Mouse (Mus musculus) right cerebral cortex, postnatal 36 days (tissue): ENCODE data around the gene Gm5862.
"Not testable (repeated sequence)": the region's sequence is repeated elsewhere in the genome, so short reads cannot be mapped to it uniquely, and the experiment has no call there.

Experiments used
- DNase-seq, 2 experiments: peaks; one replicate each; pipeline ENCODE4 v3.0.0; 2022; ENCODE audit warnings: low spot score in 2 of 2, mixed read lengths in 1 of 2

Gm5862 gene

DNA sequence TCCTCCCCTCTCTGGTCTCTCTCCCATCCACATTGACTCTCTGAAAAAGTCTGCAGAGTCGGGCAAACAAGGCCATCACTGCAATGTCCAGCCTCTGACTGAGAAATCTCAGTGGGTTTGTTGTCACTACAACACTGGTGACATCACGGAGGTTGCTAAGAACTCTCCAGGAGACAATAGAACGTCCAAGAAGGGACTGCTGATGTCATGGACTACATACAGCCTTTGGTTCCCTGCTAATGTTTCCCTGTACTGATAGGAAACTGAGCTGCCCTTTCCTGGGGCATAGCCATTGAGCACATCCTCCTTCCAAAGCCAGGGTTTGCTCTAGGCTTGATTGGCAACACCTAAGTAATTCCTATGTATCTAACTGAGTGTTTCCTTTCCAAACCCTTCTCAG, at the start of gene Gm5862:
Gene Gm5862 (minus strand): TSS at position 101 of the 400 bp plus-strand sequence.
- not testable (repeated sequence) for DNase-seq

DNA sequence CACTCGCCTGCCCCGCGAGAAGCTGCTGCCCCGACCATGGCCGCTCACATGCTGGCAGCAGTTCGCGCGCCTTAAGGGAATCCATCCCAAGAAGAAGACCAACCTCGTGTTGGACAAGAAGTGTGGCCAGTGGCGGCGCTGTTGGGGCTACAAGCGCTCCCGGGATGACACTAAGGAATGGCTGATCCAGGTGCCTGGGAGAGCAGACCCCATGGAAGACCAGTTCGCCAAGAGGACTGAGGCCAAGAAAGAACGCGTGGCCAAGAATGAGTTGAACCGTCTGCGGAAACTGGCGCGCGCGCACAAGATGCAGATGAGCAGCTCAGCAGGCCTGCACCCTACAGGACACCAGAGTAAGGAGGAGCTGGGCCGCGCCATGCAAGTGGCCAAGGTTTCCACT, 48.0 kb upstream of the Gm5862 start:
- no peak for DNase-seq

DNA sequence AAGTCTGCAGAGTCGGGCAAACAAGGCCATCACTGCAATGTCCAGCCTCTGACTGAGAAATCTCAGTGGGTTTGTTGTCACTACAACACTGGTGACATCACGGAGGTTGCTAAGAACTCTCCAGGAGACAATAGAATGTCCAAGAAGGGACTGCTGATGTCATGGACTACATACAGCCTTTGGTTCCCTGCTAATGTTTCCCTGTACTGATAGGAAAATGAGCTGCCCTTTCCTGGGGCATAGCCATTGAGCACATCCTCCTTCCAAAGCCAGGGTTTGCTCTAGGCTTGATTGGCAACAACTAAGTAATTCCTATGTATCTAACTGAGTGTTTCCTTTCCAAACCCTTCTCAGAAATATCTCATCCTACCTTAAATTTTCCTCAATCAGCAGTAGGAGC, 35.8 kb upstream of the Gm5862 start, which contains the start of gene Gm7347:
Gene Gm7347 (minus strand): TSS at position 101 of the 400 bp plus-strand sequence.
- DNase-seq: not testable (repeated sequence)

DNA sequence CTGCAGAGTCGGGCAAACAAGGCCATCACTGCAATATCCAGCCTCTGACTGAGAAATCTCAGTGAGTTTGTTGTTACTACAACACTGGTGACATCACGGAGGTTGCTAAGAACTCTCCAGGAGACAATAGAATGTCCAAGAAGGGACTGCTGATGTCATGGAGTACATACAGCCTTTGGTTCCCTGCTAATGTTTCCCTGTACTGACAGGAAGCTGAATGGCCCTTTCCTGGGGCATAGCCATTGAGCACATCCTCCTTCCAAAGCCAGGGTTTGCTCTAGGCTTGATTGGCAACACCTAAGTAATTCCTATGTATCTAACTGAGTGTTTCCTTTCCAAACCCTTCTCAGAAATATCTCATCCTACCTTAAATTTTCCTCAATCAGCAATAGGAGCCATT, 16.7 kb upstream of the Gm5862 start, which contains the start of gene Speer4a:
Gene Speer4a (minus strand): TSS at position 101 of the 400 bp plus-strand sequence.
- not testable (repeated sequence) for DNase-seq

DNA sequence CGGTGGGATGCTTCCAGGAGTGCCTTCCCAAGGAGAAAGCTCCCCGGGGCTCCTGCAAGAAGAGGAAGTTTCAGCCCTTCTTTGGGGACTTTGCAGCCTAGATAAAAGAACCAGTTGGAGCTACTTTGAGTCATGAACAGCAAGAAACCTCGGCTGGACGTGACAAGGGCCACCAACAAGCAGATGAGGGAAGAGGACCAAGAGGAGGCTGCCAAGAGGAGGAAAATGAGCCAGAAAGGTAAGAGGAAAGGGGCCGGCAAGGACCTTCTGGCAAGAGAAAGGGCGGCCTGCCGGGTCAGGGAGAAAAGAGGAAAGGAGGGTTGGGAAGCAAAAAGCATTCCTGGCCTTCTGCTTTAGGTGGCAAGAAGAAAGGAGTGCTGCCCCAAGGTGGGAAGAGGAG, 15.0 kb downstream of the Gm5862 start:
- DNase-seq: not testable (repeated sequence)

DNA sequence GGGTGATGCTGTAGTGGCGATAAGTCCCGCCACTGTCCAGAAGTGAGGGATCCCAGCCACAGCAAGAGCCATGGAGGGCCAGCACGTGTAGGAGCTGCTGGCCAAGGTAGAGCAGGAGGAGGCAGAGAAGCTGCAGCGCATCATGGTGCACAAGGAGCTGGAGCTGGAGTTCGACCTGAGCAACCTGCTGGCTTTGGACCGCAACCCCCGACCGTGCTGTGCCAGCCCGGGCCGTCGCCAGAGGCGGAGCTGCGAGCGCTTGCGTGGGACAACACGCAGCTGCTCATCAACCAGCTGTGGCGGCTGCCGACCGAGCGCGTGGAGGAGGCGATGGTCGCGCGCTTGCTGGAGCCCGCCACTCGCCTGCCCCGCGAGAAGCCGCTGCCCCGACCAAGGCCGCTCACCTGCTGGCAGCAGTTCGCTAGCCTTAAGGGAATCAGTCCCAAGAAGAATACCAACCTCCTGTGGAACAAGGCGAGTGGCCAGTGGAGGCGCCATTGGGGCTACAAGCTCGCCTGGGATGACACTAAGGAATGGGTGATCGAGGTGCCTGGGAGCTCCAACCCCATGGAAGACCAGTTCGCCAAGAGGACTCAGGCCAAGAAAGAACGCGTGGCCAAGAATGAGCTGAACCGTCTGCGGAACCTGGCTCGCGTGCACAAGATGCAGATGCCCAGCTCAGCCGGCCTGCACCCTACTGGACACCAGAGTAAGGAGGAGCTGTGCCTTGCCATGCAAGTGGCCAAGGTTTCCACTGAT, 15.6 kb downstream of the Gm5862 start:
- DNase-seq: peak; percentile 2 to 3

DNA sequence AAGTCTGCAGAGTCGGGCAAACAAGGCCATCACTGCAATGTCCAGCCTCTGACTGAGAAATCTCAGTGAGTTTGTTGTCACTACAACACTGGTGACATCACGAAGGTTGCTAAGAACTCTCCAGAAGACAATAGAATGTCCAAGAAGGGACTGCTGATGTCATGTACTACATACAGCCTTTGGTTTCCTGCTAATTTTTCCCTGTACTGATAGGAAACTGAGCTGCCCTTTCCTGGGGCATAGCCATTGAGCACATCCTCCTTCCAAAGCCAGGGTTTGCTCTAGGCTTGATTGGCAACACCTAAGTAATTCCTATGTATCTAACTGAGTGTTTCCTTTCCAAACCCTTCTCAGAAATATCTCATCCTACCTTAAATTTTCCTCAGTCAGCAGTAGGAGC, 18.0 kb downstream of the Gm5862 start, which contains the start of gene Gm1979:
Gene Gm1979 (minus strand): TSS at position 101 of the 400 bp plus-strand sequence.
- DNase-seq: not testable (repeated sequence)

DNA sequence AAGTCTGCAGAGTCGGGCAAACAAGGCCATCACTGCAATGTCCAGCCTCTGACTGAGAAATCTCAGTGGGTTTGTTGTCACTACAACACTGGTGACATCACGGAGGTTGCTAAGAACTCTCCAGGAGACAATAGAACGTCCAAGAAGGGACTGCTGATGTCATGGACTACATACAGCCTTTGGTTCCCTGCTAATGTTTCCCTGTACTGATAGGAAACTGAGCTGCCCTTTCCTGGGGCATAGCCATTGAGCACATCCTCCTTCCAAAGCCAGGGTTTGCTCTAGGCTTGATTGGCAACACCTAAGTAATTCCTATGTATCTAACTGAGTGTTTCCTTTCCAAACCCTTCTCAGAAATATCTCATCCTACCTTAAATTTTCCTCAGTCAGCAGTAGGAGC, 34.2 kb downstream of the Gm5862 start, which contains the start of gene Gm21698:
Gene Gm21698 (minus strand): TSS at position 101 of the 400 bp plus-strand sequence.
- not testable (repeated sequence) for DNase-seq

DNA sequence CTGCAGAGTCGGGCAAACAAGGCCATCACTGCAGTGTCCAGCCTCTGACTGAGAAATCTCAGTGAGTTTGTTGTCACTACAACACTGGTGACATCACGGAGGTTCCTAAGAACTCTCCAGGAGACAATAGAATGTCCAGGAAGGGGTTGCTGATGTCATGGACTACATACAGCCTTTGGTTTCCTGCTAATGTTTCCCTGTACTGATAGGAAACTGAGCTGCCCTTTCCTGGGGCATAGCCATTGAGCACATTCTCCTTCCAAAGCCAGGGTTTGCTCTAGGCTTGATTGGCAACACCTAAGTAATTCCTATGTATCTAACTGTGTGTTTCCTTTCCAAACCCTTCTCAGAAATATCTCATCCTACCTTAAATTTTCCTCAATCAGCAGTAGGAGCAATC, 50.2 kb downstream of the Gm5862 start, which contains the start of gene Gm21680:
Gene Gm21680 (minus strand): TSS at position 101 of the 400 bp plus-strand sequence.
- not testable (repeated sequence) for DNase-seq
